Mouse (Mus musculus): ENCODE results near the gene Btnl2.

DNA sequence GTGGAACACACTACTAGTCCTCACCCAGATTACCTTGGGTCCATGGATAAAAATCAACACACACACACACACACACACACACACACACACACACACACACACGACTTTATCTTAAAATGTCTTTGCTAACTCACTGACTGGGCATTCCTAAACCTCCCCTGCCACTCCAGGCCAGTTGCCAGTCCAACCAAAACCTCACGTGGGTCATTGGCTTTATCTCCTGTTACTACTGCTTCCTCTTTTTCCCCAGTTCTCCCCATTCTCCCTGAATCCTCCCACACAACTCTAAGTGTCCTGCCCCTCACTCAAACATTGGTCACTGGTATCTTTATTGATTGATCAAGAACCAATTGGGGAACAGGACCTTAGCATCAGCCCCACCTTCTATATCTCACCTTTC is 37.3 kb upstream of the Btnl2 start:
- TF ChIP-seq MAFK (IDR thresholded peaks at IDR 0.05; ENCODE audit: insufficient read depth, low read depth, low read length) (no peak), ZC3H11A (IDR thresholded peaks at IDR 0.05; ENCODE audit: borderline replicate concordance, low read depth, low read length) (no peak), HCFC1 (IDR thresholded peaks at IDR 0.05; ENCODE audit: borderline replicate concordance, insufficient read depth, low read length) (no peak)
